Mouse (Mus musculus) lung, postnatal 0 days (tissue): ENCODE measurements at regions not wholly inside any gene's neighbourhood (a gene's known extent, or its start where the extent isn't known, plus 50 kb on each side); places are given as distances from the start of the nearest gene placed in this dataset.

Source experiments
- CTCF ChIP-seq: IDR thresholded peaks from 2 replicates; pipeline ENCODE4 v1.5.1; 2016; ENCODE audit warnings: antibody characterized with exemption, mild to moderate bottlenecking
- EP300 ChIP-seq: IDR thresholded peaks from 2 replicates; pipeline ENCODE4 v1.6.1; 2016; ENCODE audit warnings: antibody characterized with exemption, mild to moderate bottlenecking, control low read depth

- TF ChIP-seq EP300: no peak
- no peak for TF ChIP-seq CTCF
Observed at GRCm38 (mm10) chr17:4328810-4329209, 632.7 kb upstream of the Nox3 start.
